Mouse (Mus musculus): Measurements from ENCODE around the gene Gm38655. TPM values are rescaled to one million over a fixed set of nuclear protein-coding genes. Genes with fewer than 3 reads are reported as not detected.
"Not testable (repeated sequence)": the region's sequence is repeated elsewhere in the genome, so short reads cannot be mapped to it uniquely, and the experiment has no call there.

Gene Gm38655
- polyA plus RNA-seq (2012; rRNA removed): not detected in 2 replicates

GRCm38 (mm10) chr17:25175411-25175810 lies at the start of gene Gm38655:
Gene Gm38655 (minus strand): TSS chr17:25175471.
- Histone ChIP-seq H3K27ac (ENCODE audit: insufficient read depth, low read length) (no peak within 1 kb of the TSS), H3K4me1 (ENCODE audit: control insufficient read depth, insufficient read depth, low read length) (no peaks in the 10 kb centered on the region), H3K4me3 (ENCODE audit: insufficient read depth, low read length) (no peak within 1 kb of the TSS)
- TF ChIP-seq CTCF (IDR thresholded peaks at IDR 0.05; ENCODE audit: extremely low read depth, insufficient read depth, low read length) (no peak), POLR2A (IDR thresholded peaks at IDR 0.05; ENCODE audit: extremely low read depth, insufficient read depth, low read length) (no peak)

- Histone ChIP-seq H3K4me3 (ENCODE audit: insufficient read depth, low read length) (no peak overlapping the region), H3K4me1 (ENCODE audit: control insufficient read depth, insufficient read depth, low read length) (peaks cover 4% of the 10 kb centered on the region; the same call in 1 of the 2 replicates), H3K27ac (ENCODE audit: insufficient read depth, low read length) (no peak overlapping the region)
- no peak for TF ChIP-seq POLR2A (IDR thresholded peaks at IDR 0.05; ENCODE audit: extremely low read depth, insufficient read depth, low read length)
These were observed 49.4 kb upstream of the Gm38655 start for GRCm38 (mm10) chr17:25224586-25225222.

- no peak for TF ChIP-seq CTCF (IDR thresholded peaks at IDR 0.05; ENCODE audit: extremely low read depth, insufficient read depth, low read length)
- no peak for TF ChIP-seq POLR2A (IDR thresholded peaks at IDR 0.05; ENCODE audit: extremely low read depth, insufficient read depth, low read length)
- peak overlapping the region; percentile 70 for H3K4me3 ChIP-seq (ENCODE audit: insufficient read depth, low read length)
- H3K4me1 ChIP-seq (ENCODE audit: control insufficient read depth, insufficient read depth, low read length): peaks cover 4% of the 10 kb centered on the region; the same call in 1 of the 2 replicates
- H3K27ac ChIP-seq (ENCODE audit: insufficient read depth, low read length): peak overlapping the region; percentile 75
These were observed 47.8 kb upstream of the Gm38655 start for GRCm38 (mm10) chr17:25222951-25223601.

- H3K4me1 ChIP-seq (ENCODE audit: control insufficient read depth, insufficient read depth, low read length): not testable (repeated sequence)
- H3K4me3 ChIP-seq (ENCODE audit: insufficient read depth, low read length): peak overlapping the region; percentile 70
- H3K27ac ChIP-seq (ENCODE audit: insufficient read depth, low read length): peak overlapping the region; percentile 75
These were observed 47.3 kb upstream of the Gm38655 start for GRCm38 (mm10) chr17:25222504-25222940.

- H3K27ac ChIP-seq (ENCODE audit: insufficient read depth, low read length): peak overlapping the region; percentile 68
- peak overlapping the region; percentile 70 for H3K4me3 ChIP-seq (ENCODE audit: insufficient read depth, low read length)
- TF ChIP-seq POLR2A (IDR thresholded peaks at IDR 0.05; ENCODE audit: extremely low read depth, insufficient read depth, low read length) (peak; percentile 64; the same call in 1 of the 2 replicates), CTCF (IDR thresholded peaks at IDR 0.05; ENCODE audit: extremely low read depth, insufficient read depth, low read length) (no peak)
- peaks cover 4% of the 10 kb centered on the region; the same call in 1 of the 2 replicates for H3K4me1 ChIP-seq (ENCODE audit: control insufficient read depth, insufficient read depth, low read length)
These were observed 46.7 kb upstream of the Gm38655 start for GRCm38 (mm10) chr17:25221821-25222503.

- TF ChIP-seq POLR2A (IDR thresholded peaks at IDR 0.05; ENCODE audit: extremely low read depth, insufficient read depth, low read length) (no peak), CTCF (IDR thresholded peaks at IDR 0.05; ENCODE audit: extremely low read depth, insufficient read depth, low read length) (no peak)
- Histone ChIP-seq H3K4me3 (ENCODE audit: insufficient read depth, low read length) (no peak overlapping the region), H3K27ac (ENCODE audit: insufficient read depth, low read length) (peak overlapping the region; percentile 51; the same call in 1 of the 2 replicates), H3K4me1 (ENCODE audit: control insufficient read depth, insufficient read depth, low read length) (peaks cover 4% of the 10 kb centered on the region; the same call in 1 of the 2 replicates)
These were observed 45.5 kb upstream of the Gm38655 start for GRCm38 (mm10) chr17:25220746-25221145.

GRCm38 (mm10) chr17:25219492-25220295 lies 44.4 kb upstream of the Gm38655 start:
- Histone ChIP-seq H3K27ac (ENCODE audit: insufficient read depth, low read length) (no peak overlapping the region), H3K4me1 (ENCODE audit: control insufficient read depth, insufficient read depth, low read length) (peaks cover 4% of the 10 kb centered on the region; the same call in 1 of the 2 replicates), H3K4me3 (ENCODE audit: insufficient read depth, low read length) (no peak overlapping the region)
- TF ChIP-seq POLR2A (IDR thresholded peaks at IDR 0.05; ENCODE audit: extremely low read depth, insufficient read depth, low read length): no peak
- no peak for TF ChIP-seq CTCF (IDR thresholded peaks at IDR 0.05; ENCODE audit: extremely low read depth, insufficient read depth, low read length)

GRCm38 (mm10) chr17:25218967-25219366 lies 43.7 kb upstream of the Gm38655 start:
- TF ChIP-seq POLR2A (IDR thresholded peaks at IDR 0.05; ENCODE audit: extremely low read depth, insufficient read depth, low read length) (no peak), CTCF (IDR thresholded peaks at IDR 0.05; ENCODE audit: extremely low read depth, insufficient read depth, low read length) (no peak)
- no peak overlapping the region for H3K4me3 ChIP-seq (ENCODE audit: insufficient read depth, low read length)
- H3K4me1 ChIP-seq (ENCODE audit: control insufficient read depth, insufficient read depth, low read length): peaks cover 3% of the 10 kb centered on the region; the same call in 1 of the 2 replicates
- H3K27ac ChIP-seq (ENCODE audit: insufficient read depth, low read length): no peak overlapping the region

GRCm38 (mm10) chr17:25215431-25215830 lies 40.2 kb upstream of the Gm38655 start:
- no peak overlapping the region for H3K4me3 ChIP-seq (ENCODE audit: insufficient read depth, low read length)
- no peak overlapping the region for H3K27ac ChIP-seq (ENCODE audit: insufficient read depth, low read length)
- no peaks in the 10 kb centered on the region for H3K4me1 ChIP-seq (ENCODE audit: control insufficient read depth, insufficient read depth, low read length)
- TF ChIP-seq POLR2A (IDR thresholded peaks at IDR 0.05; ENCODE audit: extremely low read depth, insufficient read depth, low read length): no peak
- TF ChIP-seq CTCF (IDR thresholded peaks at IDR 0.05; ENCODE audit: extremely low read depth, insufficient read depth, low read length): no peak
